Mouse (Mus musculus) small intestine, adult 2 months (tissue): ENCODE results near the gene Coro2b.

Experiments
- CTCF ChIP-seq: fragments of 200-500 bp; IDR thresholded peaks from 2 replicates; pipeline ENCODE4 v1.5.1; 2012; ENCODE audit warnings: low read depth, mild to moderate bottlenecking, control low read depth, inconsistent platforms, low read length, moderate library complexity, mixed read lengths; ENCODE audit not compliant: insufficient replicate concordance, insufficient read length; ENCODE audit errors: extremely low read depth
- POLR2A ChIP-seq: fragments of 200-500 bp; IDR thresholded peaks from 2 replicates; pipeline ENCODE4 v1.6.1; 2012; ENCODE audit warnings: low read depth, mild to moderate bottlenecking, control low read depth, inconsistent platforms, low read length, moderate library complexity

DNA sequence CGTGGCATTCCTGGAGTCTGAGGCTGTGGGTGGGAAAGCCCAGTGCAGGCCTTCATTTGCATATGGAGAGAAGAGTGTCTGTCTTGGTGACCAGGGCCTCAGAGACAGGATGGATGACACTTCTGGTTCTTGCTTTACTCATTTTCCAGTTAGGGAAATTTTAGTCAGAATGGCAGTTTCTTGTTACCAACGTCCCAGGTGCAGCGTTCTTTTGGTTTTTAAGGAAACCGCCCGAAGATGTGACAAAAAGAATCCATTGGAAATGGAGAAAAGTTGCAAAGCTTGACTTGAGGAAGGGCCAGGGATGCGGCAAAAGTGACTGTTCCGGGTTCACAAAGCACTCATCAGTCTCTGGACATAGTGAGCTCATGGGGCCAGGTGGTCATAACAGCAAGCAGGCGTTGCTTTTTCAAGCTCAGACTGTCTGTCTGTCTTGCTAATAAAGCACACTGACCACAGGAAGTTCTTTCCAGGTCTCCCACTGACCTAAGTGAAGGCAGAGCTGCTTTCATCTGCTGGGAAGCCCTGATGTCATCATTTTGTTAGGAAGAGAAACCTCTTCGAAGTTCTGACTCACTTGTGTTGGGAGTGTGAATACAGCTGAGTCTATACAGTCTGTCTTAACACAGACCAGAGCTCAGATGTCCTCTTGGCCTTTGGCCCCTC, 164.2 kb downstream of the Coro2b start:
- TF ChIP-seq CTCF (no peak), POLR2A (no peak)
